Mouse (Mus musculus) E14TG2a.4 (cell line): ENCODE measurements around the gene Mrpl36.

ENCODE experiments used
- H3K27me3 ChIP-seq: 2 replicates; pipeline ENCODE4 v1.6.1; 2014; ENCODE audit warnings: low read length, control low read depth; ENCODE audit not compliant: insufficient read depth
- H3K36me3 ChIP-seq: 2 replicates; pipeline ENCODE4 v1.6.1; 2014; ENCODE audit warnings: low read length, control low read depth; ENCODE audit not compliant: insufficient read depth
- H3K4me1 ChIP-seq: replicated peaks from 2 replicates; pipeline ENCODE4 v1.6.1; 2014; ENCODE audit warnings: low read depth, low read length, control low read depth
- H3K4me3 ChIP-seq: replicated peaks from 2 replicates; pipeline ENCODE4 v1.5.1; 2014; ENCODE audit warnings: mild to moderate bottlenecking, low read length
- H3K9me3 ChIP-seq: 2 replicates; pipeline ENCODE4 v1.6.1; 2014; ENCODE audit warnings: low read length, control low read depth
- CTCF ChIP-seq: conservative IDR thresholded peaks from 2 replicates; pipeline ENCODE4 v1.5.1; 2014; ENCODE audit warnings: low read length
- NANOG ChIP-seq: IDR thresholded peaks from 2 replicates; pipeline ENCODE4 v1.6.1; 2014; ENCODE audit warnings: borderline replicate concordance, low read length, mixed read lengths
- POU5F1 ChIP-seq: IDR thresholded peaks from 2 replicates; pipeline ENCODE4 v1.6.1; 2014; ENCODE audit warnings: low read length, borderline replicate concordance

The Mrpl36 gene

DNA sequence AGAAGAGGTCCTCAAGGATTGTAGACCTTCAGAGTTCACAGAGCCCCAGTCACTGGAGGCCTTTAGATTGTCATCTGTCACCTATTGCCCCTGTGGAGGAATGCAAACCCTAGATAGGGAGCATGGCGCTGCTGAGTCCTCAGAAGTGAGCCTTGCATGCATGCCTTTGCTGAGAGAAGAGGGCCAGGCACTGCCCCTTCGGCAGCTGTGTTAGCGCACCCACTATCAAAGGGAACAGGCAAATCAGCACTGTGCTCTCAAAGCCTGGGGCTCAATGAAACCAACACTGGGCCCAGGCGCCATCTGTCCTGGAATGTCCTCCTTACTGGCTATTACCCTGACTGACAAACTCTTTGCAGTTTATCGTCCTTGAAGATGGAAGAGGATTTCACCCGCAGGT lies 23.6 kb upstream of the Mrpl36 start:
- no peaks in the 10 kb centered on the region for H3K9me3 ChIP-seq
- TF ChIP-seq CTCF (no peak), POU5F1 (no peak), NANOG (no peak)
- H3K36me3 ChIP-seq = no peaks in the 10 kb centered on the region

DNA sequence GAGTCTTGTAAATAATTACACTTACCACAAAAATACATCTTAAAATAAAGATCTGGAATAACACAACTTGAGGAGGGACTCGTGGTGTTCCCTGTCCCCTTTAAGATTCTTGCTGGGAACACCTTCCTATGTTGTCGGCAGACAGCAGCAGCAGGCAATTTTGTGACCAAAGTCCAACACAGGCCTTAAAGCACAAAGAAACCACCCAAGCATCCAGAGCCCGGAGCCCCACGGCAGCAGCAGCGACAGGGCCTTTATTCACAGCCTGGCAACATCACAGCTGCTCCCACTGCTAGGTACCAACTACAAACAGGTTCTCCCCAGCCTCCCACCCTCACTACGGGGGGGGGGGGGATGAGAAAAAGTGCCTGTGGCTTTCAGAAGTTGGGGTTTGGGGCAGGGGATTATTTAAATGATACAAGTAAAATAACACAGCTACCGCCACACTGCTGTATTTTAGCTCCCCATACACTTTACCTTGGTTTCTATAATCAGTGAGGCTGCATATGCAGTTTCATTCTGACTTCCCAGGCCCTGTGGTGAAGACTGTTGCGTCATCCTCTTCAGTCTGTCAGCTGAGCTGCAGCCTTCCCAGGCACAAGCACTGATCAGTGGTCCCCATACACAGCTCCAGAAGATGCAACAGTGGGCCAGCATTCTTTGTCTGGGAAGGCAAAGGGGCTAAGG lies 22.8 kb upstream of the Mrpl36 start:
- Histone ChIP-seq H3K27me3 (peaks cover 21% of the 10 kb centered on the region), H3K36me3 (no peaks in the 10 kb centered on the region), H3K4me1 (peaks cover 41% of the 10 kb centered on the region), H3K9me3 (no peaks in the 10 kb centered on the region), H3K4me3 (no peak overlapping the region)
- TF ChIP-seq POU5F1 (no peak), NANOG (no peak), CTCF (no peak)

More for the DNA sequence above, 23.6 kb upstream of the Mrpl36 start:
- peaks cover 18% of the 10 kb centered on the region for H3K27me3 ChIP-seq
- H3K4me3 ChIP-seq = no peak overlapping the region
- H3K4me1 ChIP-seq = peaks cover 35% of the 10 kb centered on the region

DNA sequence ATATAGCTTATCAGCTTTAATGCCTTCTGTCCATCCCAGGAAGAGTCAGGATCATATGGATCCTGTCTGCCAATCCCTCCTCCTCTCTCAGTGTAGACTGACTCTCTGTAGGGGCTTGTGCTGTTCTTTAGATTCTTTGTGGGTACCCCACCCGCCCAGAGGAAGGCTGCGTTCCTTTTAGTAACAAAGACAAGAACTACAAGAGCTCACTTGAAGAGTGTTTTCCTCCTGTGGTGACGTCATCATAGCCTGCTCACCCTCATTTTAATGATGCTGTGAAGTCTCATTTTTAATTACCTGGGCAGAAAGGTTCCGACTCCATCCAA lies 22.3 kb upstream of the Mrpl36 start:
- peaks cover 21% of the 10 kb centered on the region for H3K27me3 ChIP-seq
- no peaks in the 10 kb centered on the region for H3K9me3 ChIP-seq
- no peak for TF ChIP-seq CTCF
- TF ChIP-seq NANOG = no peak
- TF ChIP-seq POU5F1 = no peak
- H3K4me1 ChIP-seq = peaks cover 41% of the 10 kb centered on the region
- no peaks in the 10 kb centered on the region for H3K36me3 ChIP-seq
- H3K4me3 ChIP-seq = no peak overlapping the region

DNA sequence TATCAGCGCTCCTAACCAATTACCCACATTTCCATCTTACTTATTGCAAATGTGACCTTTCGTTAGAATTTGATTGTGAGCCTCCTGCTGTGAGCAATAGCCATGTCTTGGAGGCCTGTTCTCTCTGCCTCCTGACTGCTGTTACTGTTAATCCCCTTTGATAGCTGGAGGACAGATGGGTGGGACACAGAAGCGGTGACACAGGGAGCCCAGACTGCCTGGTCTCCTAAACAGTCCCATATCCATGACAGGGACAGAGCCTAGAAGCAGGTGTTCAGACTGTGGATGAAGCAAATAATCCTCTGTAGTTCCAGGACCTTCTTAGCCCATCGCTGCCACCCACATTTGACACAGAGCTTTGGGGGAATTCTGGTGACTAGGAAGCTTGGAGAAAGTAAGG lies 21.9 kb upstream of the Mrpl36 start:
- peaks cover 41% of the 10 kb centered on the region for H3K4me1 ChIP-seq
- TF ChIP-seq CTCF (no peak), POU5F1 (no peak), NANOG (no peak)
- H3K9me3 ChIP-seq = no peaks in the 10 kb centered on the region
- no peaks in the 10 kb centered on the region for H3K36me3 ChIP-seq
- peaks cover 21% of the 10 kb centered on the region for H3K27me3 ChIP-seq
- no peak overlapping the region for H3K4me3 ChIP-seq

DNA sequence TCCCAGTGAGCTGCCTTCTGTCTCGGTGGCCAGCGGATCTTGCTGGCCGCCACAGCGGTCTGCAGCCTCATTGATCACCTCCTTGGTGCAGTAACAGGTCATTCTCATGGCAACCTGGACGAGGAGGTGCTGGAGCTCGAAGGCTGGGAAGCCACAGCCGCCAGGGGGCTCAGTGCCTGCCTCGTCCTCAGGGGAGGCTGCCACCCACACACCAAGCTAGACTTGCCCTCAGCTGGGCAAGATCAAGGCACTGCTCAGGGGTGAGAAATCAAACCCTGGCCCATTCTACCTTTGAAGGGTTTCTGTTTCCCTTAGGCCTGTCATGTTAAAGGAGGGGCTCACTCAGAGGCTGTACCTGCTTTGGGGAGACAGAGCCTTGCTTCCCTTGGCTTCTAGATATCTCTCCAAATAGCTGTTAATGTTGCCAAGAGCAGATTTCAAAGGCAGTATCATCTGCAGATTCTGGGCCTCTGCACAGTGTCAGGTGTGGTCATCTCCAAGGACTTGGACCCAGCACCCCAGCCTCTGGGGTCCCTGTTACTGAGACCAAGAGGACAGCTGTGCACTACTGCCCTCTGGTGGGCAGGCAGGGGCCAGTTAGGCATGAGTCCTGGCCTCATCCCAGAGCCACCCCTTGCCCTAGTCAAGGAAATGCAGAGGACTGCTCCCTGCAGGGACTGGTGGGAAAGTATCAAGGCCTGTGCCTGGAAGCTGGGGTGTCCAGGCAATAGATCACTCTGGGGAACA lies 18.0 kb upstream of the Mrpl36 start:
- H3K4me3 ChIP-seq = no peak overlapping the region
- no peaks in the 10 kb centered on the region for H3K9me3 ChIP-seq
- no peaks in the 10 kb centered on the region for H3K36me3 ChIP-seq
- peaks cover 21% of the 10 kb centered on the region for H3K27me3 ChIP-seq
- no peak for TF ChIP-seq POU5F1
- peak; percentile 83 for TF ChIP-seq CTCF
- H3K4me1 ChIP-seq = peaks cover 25% of the 10 kb centered on the region

DNA sequence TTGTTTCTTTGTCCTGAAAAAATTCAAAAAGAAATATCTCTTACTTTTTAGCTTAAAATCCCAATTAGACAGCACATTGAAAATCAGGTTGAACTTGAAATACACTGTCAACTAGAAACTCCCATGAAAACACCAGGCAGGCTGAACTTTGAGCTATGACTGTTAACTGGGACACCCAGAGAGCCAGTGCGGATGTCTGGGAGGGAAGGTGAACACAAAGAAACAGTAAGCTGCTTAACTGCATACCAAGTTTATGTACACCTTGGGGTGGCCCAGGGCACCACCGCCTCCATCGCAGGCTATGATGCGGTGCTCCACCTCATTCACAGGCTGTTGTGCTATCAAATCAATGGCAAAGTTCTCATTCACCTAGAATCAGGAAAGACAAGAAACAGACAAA lies 8.3 kb upstream of the Mrpl36 start:
- Histone ChIP-seq H3K4me1 (peaks cover 38% of the 10 kb centered on the region), H3K36me3 (peaks cover 82% of the 10 kb centered on the region), H3K9me3 (no peaks in the 10 kb centered on the region), H3K4me3 (no peak overlapping the region), H3K27me3 (no peaks in the 10 kb centered on the region)
- TF ChIP-seq CTCF (no peak), NANOG (no peak), POU5F1 (no peak)

DNA sequence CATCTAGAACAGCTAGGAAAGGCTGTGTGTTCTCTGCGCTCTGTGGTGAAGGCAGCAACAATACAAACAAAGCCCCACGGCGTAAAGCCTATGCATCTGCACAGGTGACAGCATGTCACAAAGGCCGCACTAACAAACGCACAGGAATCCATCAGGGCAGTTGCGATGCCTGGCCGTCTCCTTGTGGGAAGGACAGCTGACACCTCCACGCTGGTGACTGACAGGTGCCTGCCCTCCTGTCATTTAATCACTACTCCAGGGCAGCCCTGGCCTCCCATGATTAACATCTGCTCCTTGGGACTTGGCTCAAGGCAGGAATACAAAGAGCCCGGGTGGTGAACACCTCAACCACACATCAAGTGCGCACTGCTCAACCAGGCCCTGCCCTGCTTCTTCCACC lies 5.7 kb upstream of the Mrpl36 start:
- no peak for TF ChIP-seq CTCF
- Histone ChIP-seq H3K4me3 (no peak overlapping the region), H3K27me3 (no peaks in the 10 kb centered on the region), H3K4me1 (peaks cover 61% of the 10 kb centered on the region), H3K9me3 (no peaks in the 10 kb centered on the region), H3K36me3 (peaks cover 97% of the 10 kb centered on the region)

DNA sequence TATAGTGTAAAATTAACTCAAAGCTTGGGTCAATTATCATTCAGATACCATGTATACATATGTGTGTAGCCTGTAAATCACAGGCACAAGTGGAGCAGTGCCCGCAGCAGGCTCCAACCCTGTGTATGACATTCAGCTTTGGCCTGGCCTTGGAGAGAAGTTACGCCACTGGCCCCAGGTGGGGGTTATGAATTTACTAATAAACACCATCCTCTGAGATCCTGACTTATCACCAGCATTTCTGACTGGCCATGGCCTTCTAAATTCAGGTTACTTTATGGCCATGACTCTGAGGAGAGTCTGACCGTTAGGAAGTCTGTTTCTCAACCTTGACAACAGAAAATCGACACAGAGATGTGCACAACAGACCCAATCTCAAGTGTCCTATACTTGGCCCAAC lies 4.9 kb upstream of the Mrpl36 start:
- Histone ChIP-seq H3K4me3 (no peak overlapping the region), H3K4me1 (peaks cover 61% of the 10 kb centered on the region), H3K36me3 (peaks cover 91% of the 10 kb centered on the region), H3K27me3 (no peaks in the 10 kb centered on the region), H3K9me3 (no peaks in the 10 kb centered on the region)
- TF ChIP-seq CTCF = no peak
- TF ChIP-seq NANOG = no peak
- no peak for TF ChIP-seq POU5F1
